Comparison of ENCODE assay signal across 11 mouse cellular contexts in the genomic region with DNA sequence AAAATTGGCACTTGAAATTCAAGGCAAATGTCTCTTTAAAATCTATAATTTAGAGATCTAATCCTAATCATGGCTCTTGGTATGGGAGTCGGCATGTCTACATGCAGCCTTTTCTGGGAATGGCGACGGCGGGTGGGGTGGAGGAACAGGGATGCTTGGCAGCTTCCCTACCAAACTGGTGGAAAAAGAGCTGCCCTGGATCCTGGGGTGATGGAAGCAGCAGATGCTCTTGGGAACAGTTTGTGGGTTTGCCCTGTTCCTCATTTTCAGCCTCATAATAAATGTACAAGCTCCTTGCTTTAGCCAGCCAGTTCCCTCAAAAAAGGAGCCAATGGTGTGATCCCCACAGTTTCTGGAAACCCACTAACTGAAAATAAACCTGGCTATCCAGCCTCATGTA.
"Had no signal": no experiment of that assay in that cellular context is flagged by ENCODE, and none has a peak within 500 bp of the region (broad histone marks: within the 10 kb centered on the region; RNA-seq: fewer than 3 reads in every experiment).

No protein-coding gene starts in this region.

- DNase-seq: kidney, adult 2 months; kidney, postnatal 25 days; left cerebral cortex, postnatal 4 days; liver, postnatal 0 days; lung, embryonic 14.5 days; right cerebral cortex, postnatal 25 days; thymus, adult 18-20 months; thymus, postnatal 36 days had no signal

- ATAC-seq: intestine, postnatal 0 days; liver, postnatal 0 days; lung, postnatal 0 days; midbrain, embryonic 15.5 days had no signal
